Mouse (Mus musculus): ENCODE data around the gene Spem2. TPM values are rescaled to one million over a fixed set of nuclear protein-coding genes. Genes with fewer than 3 reads are reported as not detected.
"Not testable (repeated sequence)": the region's sequence is repeated elsewhere in the genome, so short reads cannot be mapped to it uniquely, and the experiment has no call there.

Gene Spem2
- not detected in 2 replicates for polyA plus RNA-seq (2012; ENCODE audit: insufficient read depth, insufficient read length, missing spikeins)

DNA sequence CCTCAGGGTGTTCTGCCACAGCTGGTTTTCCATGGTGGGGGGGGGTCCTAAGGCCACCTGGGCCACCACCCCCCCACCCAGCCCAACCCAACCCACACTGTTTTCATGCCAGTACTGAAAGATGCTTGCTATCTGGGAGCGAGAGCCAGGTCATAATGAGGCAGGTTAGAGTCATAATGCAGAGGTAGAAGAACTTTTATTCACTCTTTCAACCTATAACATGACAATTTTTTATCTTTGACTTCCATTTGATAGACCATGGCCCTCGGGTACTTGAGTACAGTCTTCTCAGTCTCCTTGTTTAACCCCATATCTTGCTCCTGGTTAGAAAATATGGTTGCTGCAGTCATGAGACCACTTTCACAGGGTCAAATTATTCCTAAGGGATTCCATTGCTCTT, at the start of gene Spem2:
Spem2 (minus strand) TSS at position 101 of the 400 bp plus-strand sequence.
- Histone ChIP-seq H3K4me1 (ENCODE audit: control insufficient read depth, insufficient read depth, insufficient read length, low read length) (no peaks in the 10 kb centered on the region), H3K27ac (replicated peaks; ENCODE audit: low read depth, low read length) (no peak within 1 kb of the TSS), H3K4me3 (ENCODE audit: insufficient read depth, low read depth, low read length) (no peak within 1 kb of the TSS)

- Histone ChIP-seq H3K27ac (replicated peaks; ENCODE audit: low read depth, low read length) (0 out of 2 replicates have a peak overlapping the region, but pooled peaks have one; percentile 19), H3K4me1 (ENCODE audit: control insufficient read depth, insufficient read depth, insufficient read length, low read length) (peaks cover 9% of the 10 kb centered on the region; the same call in 1 of the 2 replicates), H3K4me3 (ENCODE audit: insufficient read depth, low read depth, low read length) (no peak overlapping the region)
Observed at GRCm38 (mm10) chr11:69867335-69867734, 49.1 kb upstream of the Spem2 start.

GRCm38 (mm10) chr11:69865561-69865960, 47.3 kb upstream of the Spem2 start:
- peak overlapping the region; percentile 36; the same call in 1 of the 2 replicates for H3K4me3 ChIP-seq (ENCODE audit: insufficient read depth, low read depth, low read length)
- peaks cover 8% of the 10 kb centered on the region; the same call in 1 of the 2 replicates for H3K4me1 ChIP-seq (ENCODE audit: control insufficient read depth, insufficient read depth, insufficient read length, low read length)
- H3K27ac ChIP-seq (replicated peaks; ENCODE audit: low read depth, low read length) = peak overlapping the region; percentile 59

- Histone ChIP-seq H3K4me1 (ENCODE audit: control insufficient read depth, insufficient read depth, insufficient read length, low read length) (peaks cover 8% of the 10 kb centered on the region; the same call in 1 of the 2 replicates), H3K4me3 (ENCODE audit: insufficient read depth, low read depth, low read length) (no peak overlapping the region), H3K27ac (replicated peaks; ENCODE audit: low read depth, low read length) (no peak overlapping the region)
Observed at GRCm38 (mm10) chr11:69864138-69864860, 46.0 kb upstream of the Spem2 start.

DNA sequence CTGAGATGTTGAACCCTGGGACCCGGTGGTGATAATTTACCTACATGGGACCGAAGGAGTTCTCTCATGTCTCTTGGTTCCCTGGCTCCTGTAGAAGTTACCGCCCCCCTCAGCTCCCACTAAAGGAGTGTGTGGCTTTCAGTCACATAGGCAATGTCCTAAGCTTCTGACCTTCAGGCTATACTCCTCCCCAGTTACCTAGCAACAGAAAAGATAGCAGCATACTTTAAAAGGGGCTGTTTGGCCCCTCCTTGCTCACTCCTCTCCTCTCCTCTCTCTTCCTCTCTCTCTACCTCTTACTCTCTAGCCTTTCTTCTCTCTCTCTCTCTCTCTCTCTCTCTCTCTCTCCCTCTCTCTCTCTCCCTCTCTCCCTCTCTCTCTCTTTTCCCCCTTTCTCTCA, 45.5 kb upstream of the Spem2 start:
- H3K27ac ChIP-seq (replicated peaks; ENCODE audit: low read depth, low read length); H3K4me3 ChIP-seq (ENCODE audit: insufficient read depth, low read depth, low read length): not testable (repeated sequence)

DNA sequence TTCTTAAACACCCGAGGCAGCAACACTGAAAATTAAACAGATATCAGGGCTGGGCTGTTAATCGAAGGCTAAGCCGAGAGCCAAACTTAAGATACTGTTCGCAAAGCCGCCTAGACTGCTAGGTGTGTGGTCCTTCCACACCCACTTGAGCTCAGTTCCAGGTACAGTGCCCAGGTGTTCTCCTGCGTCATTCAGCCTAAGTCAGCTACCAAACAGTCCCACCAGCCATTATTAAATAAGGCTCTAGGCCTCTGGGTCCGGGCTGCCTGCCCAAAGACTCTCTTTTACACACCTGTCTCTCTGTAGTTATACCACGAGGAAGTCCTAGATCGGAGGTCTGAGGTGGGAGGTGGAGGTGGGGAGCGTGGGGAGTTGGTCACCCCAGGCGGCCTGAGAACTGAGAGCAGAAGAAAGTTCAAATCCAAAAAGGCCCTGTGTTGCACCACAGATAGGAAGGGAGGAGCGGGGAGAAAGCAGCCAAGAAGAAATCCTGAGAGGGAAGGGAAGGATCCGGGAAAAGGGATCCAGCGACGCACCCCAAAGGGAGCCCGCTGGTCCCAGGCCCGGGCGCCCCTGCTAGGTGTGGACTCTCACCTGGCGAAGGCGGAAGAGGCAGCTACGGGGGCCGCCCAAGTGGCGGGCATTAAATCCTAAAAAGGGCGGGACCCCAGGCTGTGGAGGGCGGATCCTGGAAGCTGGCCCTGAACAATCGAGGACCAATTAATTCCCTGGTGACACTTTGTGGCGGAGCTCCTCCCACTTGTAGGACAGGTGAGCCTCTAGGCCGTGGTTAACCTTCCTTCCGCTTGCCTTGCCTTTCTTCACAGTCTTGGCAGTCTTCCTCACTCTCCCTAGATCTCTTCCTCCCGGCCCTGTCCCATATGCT, 40.1 kb upstream of the Spem2 start, which contains the start of gene Tnk1:
Tnk1 (minus strand) TSS at position 618 of the 886 bp plus-strand sequence.
- Histone ChIP-seq H3K4me1 (ENCODE audit: control insufficient read depth, insufficient read depth, insufficient read length, low read length) (peaks cover 5% of the 10 kb centered on the region), H3K4me3 (ENCODE audit: insufficient read depth, low read depth, low read length) (no peak within 1 kb of the TSS), H3K27ac (replicated peaks; ENCODE audit: low read depth, low read length) (no peak within 1 kb of the TSS)

More for the DNA sequence above, 45.5 kb upstream of the Spem2 start:
- not testable (repeated sequence) for H3K4me1 ChIP-seq (ENCODE audit: control insufficient read depth, insufficient read depth, insufficient read length, low read length)

DNA sequence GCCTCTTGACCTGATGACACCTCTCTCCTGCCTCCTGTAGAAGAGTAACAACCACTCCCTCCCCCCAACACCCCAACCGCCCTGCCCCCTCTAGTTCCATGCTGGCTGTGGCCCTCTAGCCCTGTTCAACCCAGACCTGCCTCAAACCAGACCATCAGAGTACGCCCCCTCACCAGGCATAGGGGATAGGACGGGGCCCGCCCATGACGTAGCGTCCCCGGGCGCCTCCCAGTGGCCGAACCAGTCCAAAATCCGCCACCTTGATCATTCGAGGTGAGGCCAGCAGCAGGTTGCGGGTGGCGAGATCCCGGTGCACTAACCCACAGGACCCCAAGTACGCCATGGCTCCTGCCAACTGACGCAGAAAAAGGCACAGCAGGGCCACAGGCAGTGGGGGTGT, 37.1 kb upstream of the Spem2 start:
- no peak overlapping the region for H3K27ac ChIP-seq (replicated peaks; ENCODE audit: low read depth, low read length)
- H3K4me3 ChIP-seq (ENCODE audit: insufficient read depth, low read depth, low read length) = no peak overlapping the region
- peaks cover 5% of the 10 kb centered on the region for H3K4me1 ChIP-seq (ENCODE audit: control insufficient read depth, insufficient read depth, insufficient read length, low read length)

DNA sequence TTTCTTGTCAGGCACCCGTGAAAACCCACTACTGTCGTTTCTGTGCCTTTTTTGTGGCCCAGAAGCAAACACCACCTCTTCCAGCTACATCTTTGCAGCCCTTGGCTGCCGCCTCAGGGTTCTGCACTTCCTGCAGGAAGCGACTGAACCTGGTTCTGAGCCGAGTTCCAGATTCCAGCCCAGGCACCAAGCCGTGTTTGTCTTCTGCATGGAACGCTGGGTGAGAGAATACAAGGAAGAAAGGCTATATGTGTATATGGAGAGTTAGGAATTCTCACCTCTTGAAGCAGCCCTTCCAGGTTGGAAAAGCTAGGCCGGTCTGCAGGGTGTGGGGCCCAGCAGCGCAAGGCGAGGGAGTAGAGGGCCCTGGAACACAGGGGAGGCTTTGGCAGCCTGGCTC, 36.4 kb upstream of the Spem2 start:
- Histone ChIP-seq H3K4me1 (ENCODE audit: control insufficient read depth, insufficient read depth, insufficient read length, low read length) (peaks cover 5% of the 10 kb centered on the region), H3K4me3 (ENCODE audit: insufficient read depth, low read depth, low read length) (no peak overlapping the region), H3K27ac (replicated peaks; ENCODE audit: low read depth, low read length) (peak overlapping the region; percentile 73)

DNA sequence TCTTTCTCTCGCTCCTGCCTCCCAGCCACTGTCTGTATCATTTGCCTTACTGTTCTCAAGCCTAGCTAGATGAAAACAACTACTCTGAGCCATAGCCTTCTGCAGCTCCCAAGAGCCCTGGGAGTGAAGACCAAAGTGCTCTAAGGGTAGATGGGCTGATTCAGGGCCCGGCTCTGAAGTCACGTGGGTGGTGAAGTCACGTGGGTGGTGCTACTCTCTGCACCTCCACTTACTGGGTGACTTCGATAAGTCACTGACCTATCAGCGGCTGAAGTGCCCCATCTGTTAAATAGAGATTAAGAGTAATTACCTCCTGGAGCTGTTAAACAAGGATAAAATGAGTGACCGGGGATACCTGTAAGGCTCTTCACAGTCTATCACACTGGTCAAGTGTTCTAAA, 35.7 kb upstream of the Spem2 start:
- Histone ChIP-seq H3K27ac (replicated peaks; ENCODE audit: low read depth, low read length) (no peak overlapping the region), H3K4me1 (ENCODE audit: control insufficient read depth, insufficient read depth, insufficient read length, low read length) (peaks cover 5% of the 10 kb centered on the region), H3K4me3 (ENCODE audit: insufficient read depth, low read depth, low read length) (no peak overlapping the region)

DNA sequence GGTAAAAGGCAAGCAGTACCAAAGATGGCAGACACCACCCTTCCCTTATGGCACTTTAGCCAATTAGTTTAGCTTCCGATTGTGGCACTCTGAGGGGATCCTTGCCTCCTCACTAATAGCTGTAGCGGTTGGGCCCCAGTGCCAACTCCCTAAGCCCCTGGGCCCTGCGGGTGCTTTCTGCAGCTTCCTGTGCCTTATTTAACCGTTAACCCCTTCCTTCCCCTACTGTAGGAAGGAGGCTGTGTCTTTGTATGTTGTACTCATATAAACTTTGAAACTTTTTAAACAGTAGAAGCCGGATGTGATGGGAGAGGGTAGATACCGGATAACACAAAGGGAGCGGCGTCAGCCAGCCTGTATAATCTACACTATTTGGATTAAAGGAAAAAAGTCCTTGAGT, 32.5 kb upstream of the Spem2 start:
- no peak overlapping the region for H3K27ac ChIP-seq (replicated peaks; ENCODE audit: low read depth, low read length)
- peaks cover 10% of the 10 kb centered on the region for H3K4me1 ChIP-seq (ENCODE audit: control insufficient read depth, insufficient read depth, insufficient read length, low read length)
- H3K4me3 ChIP-seq (ENCODE audit: insufficient read depth, low read depth, low read length) = no peak overlapping the region

DNA sequence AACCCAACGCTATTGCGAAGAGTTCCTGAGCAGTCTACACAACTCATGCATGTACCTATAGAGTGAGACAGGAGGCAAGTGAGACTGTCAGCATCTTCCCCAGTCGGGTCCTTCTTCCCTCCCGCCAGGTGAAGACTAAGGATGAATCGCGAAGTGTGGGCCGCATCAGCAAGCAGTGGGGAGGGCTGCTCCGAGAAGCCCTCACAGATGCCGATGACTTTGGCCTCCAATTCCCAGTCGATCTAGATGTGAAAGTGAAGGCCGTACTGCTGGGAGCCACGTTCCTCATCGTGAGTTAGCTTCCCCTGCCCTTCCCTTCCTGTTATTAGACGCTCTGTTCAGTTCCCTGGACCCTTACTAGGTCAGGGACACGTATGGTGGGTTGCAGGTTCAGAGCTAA, 31.6 kb upstream of the Spem2 start:
- peaks cover 13% of the 10 kb centered on the region for H3K4me1 ChIP-seq (ENCODE audit: control insufficient read depth, insufficient read depth, insufficient read length, low read length)
- no peak overlapping the region for H3K4me3 ChIP-seq (ENCODE audit: insufficient read depth, low read depth, low read length)
- 0 out of 2 replicates have a peak overlapping the region, but pooled peaks have one; percentile 82 for H3K27ac ChIP-seq (replicated peaks; ENCODE audit: low read depth, low read length)

DNA sequence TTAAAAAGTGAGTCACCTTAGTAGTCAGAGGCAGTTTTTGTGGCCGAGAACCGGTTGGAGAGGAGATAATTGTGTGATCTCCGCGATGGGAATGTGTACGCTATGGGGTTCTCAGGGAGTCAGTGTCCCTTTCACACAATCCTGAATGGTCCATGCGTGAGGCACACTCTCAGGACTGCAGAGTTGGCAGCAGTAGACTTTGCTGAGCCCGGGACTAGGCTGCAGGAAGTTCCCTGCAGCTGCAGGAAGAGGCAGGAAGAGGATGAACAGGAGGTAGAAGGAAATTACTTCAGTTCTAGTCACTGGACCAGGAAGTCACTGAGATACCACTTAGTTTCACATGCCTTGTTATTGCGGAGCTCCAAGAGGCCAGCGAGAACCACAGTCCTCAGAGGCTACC, 30.9 kb upstream of the Spem2 start:
- 0 out of 2 replicates have a peak overlapping the region, but pooled peaks have one; percentile 4 for H3K4me3 ChIP-seq (ENCODE audit: insufficient read depth, low read depth, low read length)
- peaks cover 11% of the 10 kb centered on the region for H3K4me1 ChIP-seq (ENCODE audit: control insufficient read depth, insufficient read depth, insufficient read length, low read length)
- H3K27ac ChIP-seq (replicated peaks; ENCODE audit: low read depth, low read length) = peak overlapping the region; percentile 82

DNA sequence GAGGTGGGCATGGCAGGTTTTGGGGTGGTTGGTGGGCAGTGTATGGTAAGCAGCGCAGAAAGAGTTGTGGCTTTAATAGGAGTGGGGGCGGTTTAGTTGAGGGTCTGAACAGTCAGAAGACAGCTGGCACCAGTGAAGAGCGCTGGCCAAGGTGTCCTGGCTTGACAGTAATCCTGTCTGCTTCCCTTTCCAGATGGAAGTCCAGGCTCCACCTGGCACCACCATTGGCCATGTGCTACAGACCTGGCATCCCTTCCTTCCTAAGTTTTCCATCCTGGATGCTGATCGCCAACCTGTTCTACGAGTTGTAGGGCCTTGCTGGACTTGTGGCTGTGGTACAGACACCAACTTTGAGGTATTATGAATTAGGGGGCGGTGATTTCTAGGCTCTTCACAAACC, 29.8 kb upstream of the Spem2 start:
- H3K4me3 ChIP-seq (ENCODE audit: insufficient read depth, low read depth, low read length) = peak overlapping the region; percentile 90
- H3K27ac ChIP-seq (replicated peaks; ENCODE audit: low read depth, low read length) = no peak overlapping the region

GRCm38 (mm10) chr11:69846738-69847688, 28.7 kb upstream of the Spem2 start:
- Histone ChIP-seq H3K27ac (replicated peaks; ENCODE audit: low read depth, low read length) (peak overlapping the region; percentile 88), H3K4me1 (ENCODE audit: control insufficient read depth, insufficient read depth, insufficient read length, low read length) (peaks cover 11% of the 10 kb centered on the region), H3K4me3 (ENCODE audit: insufficient read depth, low read depth, low read length) (peak overlapping the region; percentile 90)

More for the DNA sequence above, 29.8 kb upstream of the Spem2 start:
- peaks cover 11% of the 10 kb centered on the region for H3K4me1 ChIP-seq (ENCODE audit: control insufficient read depth, insufficient read depth, insufficient read length, low read length)

All from brown adipose tissue, adult 24 weeks (tissue).